Mouse (Mus musculus) hindbrain, embryonic 15.5 days (tissue): ENCODE measurements at regions not wholly inside any gene's neighbourhood (a gene's known extent, or its start where the extent isn't known, plus 50 kb on each side); places are given as distances from the start of the nearest gene placed in this dataset.

Experiments
- ATAC-seq: fragments of 200-750 bp; cut with Nextera tagmentation; 2 replicates; pipeline ENCODE4 v1.8.0; 2017; ENCODE audit warnings: low read depth, moderate number of reproducible peaks, moderate TSS enrichment; ENCODE audit not compliant: low FRiP score
- H3K27ac ChIP-seq: fragments of 300-500 bp; sonication (generic); replicated peaks from 2 replicates; pipeline ENCODE4 v1.5.1; 2015; ENCODE audit warnings: mild to moderate bottlenecking, inconsistent platforms
- H3K27me3 ChIP-seq: fragments of 300-500 bp; sonication (generic); 2 replicates; pipeline ENCODE4 v1.6.1; 2015; ENCODE audit warnings: control low read depth, inconsistent platforms
- H3K36me3 ChIP-seq: fragments of 300-500 bp; sonication (generic); 2 replicates; pipeline ENCODE4 v1.6.1; 2015; ENCODE audit warnings: control low read depth, inconsistent platforms
- H3K4me1 ChIP-seq: fragments of 300-500 bp; sonication (generic); replicated peaks from 2 replicates; pipeline ENCODE4 v1.6.1; 2015; ENCODE audit warnings: control low read depth, inconsistent platforms
- H3K4me2 ChIP-seq: fragments of 300-500 bp; sonication (generic); 2 replicates; pipeline ENCODE4 v1.6.1; 2015; ENCODE audit warnings: moderate library complexity, mild to moderate bottlenecking, inconsistent platforms
- H3K4me3 ChIP-seq: fragments of 300-500 bp; sonication (generic); 2 replicates; pipeline ENCODE4 v1.5.1; 2015; ENCODE audit warnings: mild to moderate bottlenecking, inconsistent platforms
- H3K9ac ChIP-seq: fragments of 300-500 bp; sonication (generic); 2 replicates; pipeline ENCODE4 v1.6.1; 2015; ENCODE audit warnings: inconsistent platforms
- H3K9me3 ChIP-seq: fragments of 300-500 bp; sonication (generic); 2 replicates; pipeline ENCODE4 v1.6.1; 2016; ENCODE audit warnings: control low read depth, inconsistent platforms
- WGBS: fragments of 180-500 bp; shearing (Covaris S2); methylation state at CpG from one replicate; pipeline ENCODE4 v1.1.7; 2015; 5-methylcytosine and 5-hydroxymethylcytosine counted together

GRCm38 (mm10) chr17:83920894-83921293 lies 73.1 kb upstream of the Haao start:
- ATAC-seq = no peak
- Histone ChIP-seq H3K9me3 (no peaks in the 10 kb centered on the region), H3K27ac (no peak overlapping the region), H3K9ac (no peak overlapping the region), H3K36me3 (no peaks in the 10 kb centered on the region), H3K4me3 (no peak overlapping the region), H3K27me3 (no peaks in the 10 kb centered on the region; the same call in 1 of the 2 replicates), H3K4me2 (no peak overlapping the region), H3K4me1 (0 out of 2 replicates have a peak, but pooled peaks cover 6% of the 10 kb centered on the region)
- WGBS = 83% methylated on average over 8 of the region's 8 CpGs

- no peak overlapping the region for H3K4me2 ChIP-seq
- WGBS = 82% methylated on average over 4 of the region's 4 CpGs
- no peaks in the 10 kb centered on the region for H3K9me3 ChIP-seq
- no peak for ATAC-seq
- no peak overlapping the region for H3K9ac ChIP-seq
- no peaks in the 10 kb centered on the region; the same call in 1 of the 2 replicates for H3K27me3 ChIP-seq
- no peaks in the 10 kb centered on the region for H3K36me3 ChIP-seq
- no peak overlapping the region for H3K27ac ChIP-seq
- no peak overlapping the region for H3K4me3 ChIP-seq
- 0 out of 2 replicates have a peak, but pooled peaks cover 6% of the 10 kb centered on the region for H3K4me1 ChIP-seq
These were observed 72.5 kb upstream of the Haao start for GRCm38 (mm10) chr17:83920225-83920624.

GRCm38 (mm10) chr17:83918413-83919139 lies 70.8 kb upstream of the Haao start:
- Histone ChIP-seq H3K9me3 (no peaks in the 10 kb centered on the region), H3K4me2 (no peak overlapping the region), H3K27ac (no peak overlapping the region), H3K36me3 (no peaks in the 10 kb centered on the region), H3K4me1 (0 out of 2 replicates have a peak, but pooled peaks cover 6% of the 10 kb centered on the region), H3K27me3 (no peaks in the 10 kb centered on the region; the same call in 1 of the 2 replicates), H3K9ac (no peak overlapping the region), H3K4me3 (no peak overlapping the region)
- 75% methylated on average over 9 of the region's 9 CpGs for WGBS
- no peak for ATAC-seq

GRCm38 (mm10) chr17:83917781-83918180 lies 70.0 kb upstream of the Haao start:
- Histone ChIP-seq H3K4me1 (0 out of 2 replicates have a peak, but pooled peaks cover 6% of the 10 kb centered on the region), H3K9ac (no peak overlapping the region), H3K27me3 (no peaks in the 10 kb centered on the region), H3K36me3 (no peaks in the 10 kb centered on the region), H3K4me3 (no peak overlapping the region), H3K9me3 (no peaks in the 10 kb centered on the region), H3K27ac (no peak overlapping the region), H3K4me2 (no peak overlapping the region)
- ATAC-seq = no peak
- 77% methylated on average over 4 of the region's 4 CpGs for WGBS

- Histone ChIP-seq H3K4me2 (no peak overlapping the region), H3K27me3 (no peaks in the 10 kb centered on the region), H3K9ac (no peak overlapping the region), H3K27ac (no peak overlapping the region; the same call in 1 of the 2 replicates), H3K36me3 (no peaks in the 10 kb centered on the region), H3K4me3 (no peak overlapping the region), H3K9me3 (no peaks in the 10 kb centered on the region), H3K4me1 (0 out of 2 replicates have a peak, but pooled peaks cover 6% of the 10 kb centered on the region)
- no peak for ATAC-seq
- 54% methylated on average over 10 of the region's 10 CpGs for WGBS
These were observed 69.0 kb upstream of the Haao start for GRCm38 (mm10) chr17:83916684-83917166.

- no peak overlapping the region for H3K9ac ChIP-seq
- H3K4me2 ChIP-seq = no peak overlapping the region
- no peak overlapping the region for H3K27ac ChIP-seq
- 0 out of 2 replicates have a peak, but pooled peaks cover 6% of the 10 kb centered on the region for H3K4me1 ChIP-seq
- no peak overlapping the region for H3K4me3 ChIP-seq
- ATAC-seq = no peak
- no peaks in the 10 kb centered on the region for H3K36me3 ChIP-seq
- H3K27me3 ChIP-seq = no peaks in the 10 kb centered on the region
- no peaks in the 10 kb centered on the region for H3K9me3 ChIP-seq
These were observed 67.3 kb upstream of the Haao start for GRCm38 (mm10) chr17:83915034-83915433.

GRCm38 (mm10) chr17:83914603-83915002 lies 66.8 kb upstream of the Haao start:
- Histone ChIP-seq H3K27me3 (no peaks in the 10 kb centered on the region), H3K4me3 (no peak overlapping the region), H3K9ac (no peak overlapping the region), H3K36me3 (no peaks in the 10 kb centered on the region), H3K9me3 (no peaks in the 10 kb centered on the region), H3K27ac (no peak overlapping the region), H3K4me1 (0 out of 2 replicates have a peak, but pooled peaks cover 6% of the 10 kb centered on the region), H3K4me2 (no peak overlapping the region)
- 87% methylated on average over 1 of the region's 1 CpGs for WGBS
- no peak for ATAC-seq

- 79% methylated on average over 13 of the region's 13 CpGs for WGBS
These were observed 66.1 kb upstream of the Haao start for GRCm38 (mm10) chr17:83913711-83914415.

GRCm38 (mm10) chr17:83912421-83912820 lies 64.7 kb upstream of the Haao start:
- H3K4me2 ChIP-seq = no peak overlapping the region
- no peaks in the 10 kb centered on the region for H3K36me3 ChIP-seq
- no peak overlapping the region for H3K9ac ChIP-seq
- no peaks in the 10 kb centered on the region for H3K9me3 ChIP-seq
- ATAC-seq = no peak
- H3K4me1 ChIP-seq = 0 out of 2 replicates have a peak, but pooled peaks cover 6% of the 10 kb centered on the region
- H3K4me3 ChIP-seq = no peak overlapping the region
- no peaks in the 10 kb centered on the region for H3K27me3 ChIP-seq
- WGBS = 91% methylated on average over 6 of the region's 6 CpGs
- H3K27ac ChIP-seq = no peak overlapping the region

More at GRCm38 (mm10) chr17:83913711-83914415, 66.1 kb upstream of the Haao start:
- H3K36me3 ChIP-seq = no peaks in the 10 kb centered on the region
- H3K4me2 ChIP-seq = no peak overlapping the region
- H3K27me3 ChIP-seq = no peaks in the 10 kb centered on the region
- H3K9ac ChIP-seq = no peak overlapping the region
- no peaks in the 10 kb centered on the region for H3K9me3 ChIP-seq
- no peak overlapping the region; the same call in 1 of the 2 replicates for H3K27ac ChIP-seq
- 0 out of 2 replicates have a peak, but pooled peaks cover 6% of the 10 kb centered on the region for H3K4me1 ChIP-seq
- ATAC-seq = no peak
- no peak overlapping the region for H3K4me3 ChIP-seq

- ATAC-seq = no peak
- no peak overlapping the region for H3K27ac ChIP-seq
- no peaks in the 10 kb centered on the region for H3K27me3 ChIP-seq
- 94% methylated on average over 6 of the region's 6 CpGs for WGBS
- no peak overlapping the region for H3K9ac ChIP-seq
- no peak overlapping the region for H3K4me3 ChIP-seq
- H3K36me3 ChIP-seq = no peaks in the 10 kb centered on the region
- no peaks in the 10 kb centered on the region for H3K9me3 ChIP-seq
- H3K4me2 ChIP-seq = no peak overlapping the region
- no peaks in the 10 kb centered on the region for H3K4me1 ChIP-seq
These were observed 61.0 kb upstream of the Haao start for GRCm38 (mm10) chr17:83908811-83909210.

- ATAC-seq = no peak
- WGBS = 96% methylated on average over 3 of the region's 3 CpGs
These were observed 59.8 kb upstream of the Haao start for GRCm38 (mm10) chr17:83907538-83907937.

More at GRCm38 (mm10) chr17:83907538-83907937, 59.8 kb upstream of the Haao start:
- no peak overlapping the region for H3K4me3 ChIP-seq
- H3K9ac ChIP-seq = no peak overlapping the region
- no peak overlapping the region for H3K4me2 ChIP-seq
- no peaks in the 10 kb centered on the region for H3K9me3 ChIP-seq
- no peaks in the 10 kb centered on the region for H3K36me3 ChIP-seq
- H3K4me1 ChIP-seq = 0 out of 2 replicates have a peak, but pooled peaks cover 3% of the 10 kb centered on the region
- H3K27me3 ChIP-seq = no peaks in the 10 kb centered on the region
- no peak overlapping the region for H3K27ac ChIP-seq
